Mouse (Mus musculus) kidney, adult 2 months (tissue): ENCODE data around the gene Pbx4.

ENCODE experiments used
- CTCF ChIP-seq: fragments of 200-500 bp; conservative IDR thresholded peaks from 2 replicates; pipeline ENCODE4 v1.5.1; 2011; ENCODE audit warnings: low read depth, mild to moderate bottlenecking, control low read depth, low read length, moderate library complexity, mixed read lengths; ENCODE audit not compliant: insufficient read depth, insufficient read length
- POLR2A ChIP-seq: fragments of 200-500 bp; IDR thresholded peaks from one replicate; pipeline ENCODE4 v1.6.1; 2011; ENCODE audit warnings: low read depth, low read length, control low read depth

DNA sequence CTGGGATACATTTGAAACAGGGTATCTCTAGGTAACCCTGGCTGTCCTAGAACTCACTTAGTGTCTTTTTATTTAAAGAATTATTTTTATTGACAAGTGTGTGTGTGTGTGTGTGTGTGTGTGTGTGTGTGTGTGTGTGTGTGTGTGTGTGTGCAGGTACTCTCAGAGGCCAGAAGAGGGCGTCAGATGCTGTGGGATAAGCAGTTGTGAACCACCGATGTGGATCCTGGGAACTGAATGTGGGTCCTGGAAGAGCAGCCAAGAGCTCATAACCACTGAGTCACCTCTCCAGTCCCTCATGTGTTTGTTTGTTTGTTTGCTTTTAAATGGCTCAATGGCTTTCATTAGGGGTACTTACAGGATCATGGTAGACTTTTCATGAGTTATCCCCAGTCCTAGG, 17.4 kb upstream of the Pbx4 start:
- no peak for TF ChIP-seq POLR2A
- TF ChIP-seq CTCF = no peak
